8 mouse cellular contexts compared by ENCODE assay signal in genomic region chr7:97579976-97580842, GRCm38 (mm10). TPM values are rescaled to one million over a fixed set of nuclear protein-coding genes. Genes with fewer than 3 reads are reported as not detected.
DNase-seq lines count a peak whose midpoint lies in the region; ATAC-seq and TF ChIP-seq lines count a peak whose summit lies in the region.

No protein-coding gene starts in this region.

- peak; percentile 46 for ATAC-seq in embryonic facial prominence, embryonic 11.5 days (replicated peaks; ENCODE audit: insufficient number of reproducible peaks, low FRiP score, low TSS enrichment, low read depth)
- peak; percentile 4; the same call in 1 of the 2 replicates for ATAC-seq in limb, embryonic 13.5 days (ENCODE audit: low FRiP score, low read depth)
- ATAC-seq in midbrain, embryonic 14.5 days (ENCODE audit: low FRiP score, low TSS enrichment): peak; percentile 47

- no peaks in the 10 kb centered on the region for H3K36me3 ChIP-seq in embryonic facial prominence, embryonic 11.5 days (replicated peaks; ENCODE audit: control insufficient read depth, insufficient read depth, low read depth, low read length)
- H3K36me3 ChIP-seq in limb, embryonic 13.5 days: peaks cover 6% of the 10 kb centered on the region; the same call in 1 of the 2 replicates
- H3K36me3 ChIP-seq in midbrain, embryonic 14.5 days (ENCODE audit: control insufficient read depth, insufficient read depth, low read length): no peaks in the 10 kb centered on the region
- no peaks in the 10 kb centered on the region for H3K36me3 ChIP-seq in spleen, adult 2 months (ENCODE audit: control insufficient read depth, insufficient read depth, low read length)

- H3K4me2 ChIP-seq in embryonic facial prominence, embryonic 11.5 days (ENCODE audit: low read depth, low read length): peak overlapping the region; percentile 58
- peak overlapping the region; percentile 81 for H3K4me2 ChIP-seq in limb, embryonic 13.5 days (replicated peaks)
- peak overlapping the region; percentile 81 for H3K4me2 ChIP-seq in midbrain, embryonic 14.5 days (ENCODE audit: low read length)

- peak overlapping the region; percentile 100 for H3K4me3 ChIP-seq in embryonic facial prominence, embryonic 11.5 days (ENCODE audit: low read depth, low read length)
- peak overlapping the region; percentile 100 for H3K4me3 ChIP-seq in limb, embryonic 13.5 days
- H3K4me3 ChIP-seq in midbrain, embryonic 14.5 days (replicated peaks; ENCODE audit: low read depth, low read length): peak overlapping the region; percentile 100
- peak overlapping the region; percentile 83 for H3K4me3 ChIP-seq in spleen, adult 2 months (ENCODE audit: extremely low read depth, insufficient read depth, insufficient read length)

- H3K9ac ChIP-seq in embryonic facial prominence, embryonic 11.5 days (replicated peaks; ENCODE audit: low read length): peak overlapping the region; percentile 99
- H3K9ac ChIP-seq in limb, embryonic 13.5 days: peak overlapping the region; percentile 100
- H3K9ac ChIP-seq in midbrain, embryonic 14.5 days (replicated peaks; ENCODE audit: low read length): peak overlapping the region; percentile 98

- no peaks in the 10 kb centered on the region for H3K4me1 ChIP-seq in embryonic facial prominence, embryonic 11.5 days (ENCODE audit: control insufficient read depth, insufficient read depth, low read length)
- H3K4me1 ChIP-seq in limb, embryonic 13.5 days: peaks cover 23% of the 10 kb centered on the region
- H3K4me1 ChIP-seq in midbrain, embryonic 14.5 days (ENCODE audit: control insufficient read depth, insufficient read depth, low read length): peaks cover 10% of the 10 kb centered on the region; the same call in 1 of the 2 replicates
- no peaks in the 10 kb centered on the region; the same call in 1 of the 2 replicates for H3K4me1 ChIP-seq in spleen, adult 2 months (ENCODE audit: control insufficient read depth, insufficient read depth, insufficient read length)

- no peaks in the 10 kb centered on the region for H3K27me3 ChIP-seq in embryonic facial prominence, embryonic 11.5 days (ENCODE audit: control insufficient read depth, insufficient read depth, low read length)
- H3K27me3 ChIP-seq in limb, embryonic 13.5 days: no peaks in the 10 kb centered on the region
- no peaks in the 10 kb centered on the region for H3K27me3 ChIP-seq in midbrain, embryonic 14.5 days (ENCODE audit: control insufficient read depth, insufficient read depth, low read length)
- no peaks in the 10 kb centered on the region for H3K27me3 ChIP-seq in spleen, adult 2 months (ENCODE audit: control insufficient read depth, insufficient read depth, low read length)

- TF ChIP-seq CTCF in spleen, adult 2 months (IDR thresholded peaks at IDR 0.05; ENCODE audit: extremely low read depth, insufficient read depth, insufficient read length, insufficient replicate concordance): no peak

- peak overlapping the region; percentile 98 for H3K27ac ChIP-seq in embryonic facial prominence, embryonic 11.5 days (replicated peaks; ENCODE audit: low read depth, low read length)
- peak overlapping the region; percentile 99 for H3K27ac ChIP-seq in limb, embryonic 13.5 days
- H3K27ac ChIP-seq in midbrain, embryonic 14.5 days (replicated peaks; ENCODE audit: low read depth, low read length): peak overlapping the region; percentile 99
- H3K27ac ChIP-seq in spleen, adult 2 months (ENCODE audit: insufficient read depth, low read length): peak overlapping the region; percentile 94

- DNase-seq in 3134 (ENCODE audit: extremely low read depth, insufficient read length, low spot score): peak; percentile 55
- peak; percentile 40 to 60 for DNase-seq in adrenal gland, adult 18-20 months (ENCODE audit: low spot score in 2 of 2)
- peak; percentile 64 for DNase-seq in embryonic facial prominence, embryonic 11.5 days (ENCODE audit: low spot score)
- DNase-seq in heart, adult 11 months: peak; percentile 96
- DNase-seq in kidney, adult 18-20 months: peak; percentile 52
- DNase-seq in midbrain, embryonic 14.5 days: peak; percentile 70
- peak in 1 of 2 experiments; percentile 40 for DNase-seq in spleen, adult 2 months (ENCODE audit: low read depth in 1 of 2, low spot score in 2 of 2)

- H3K9me3 ChIP-seq in embryonic facial prominence, embryonic 11.5 days (replicated peaks; ENCODE audit: control insufficient read depth, low read length): no peaks in the 10 kb centered on the region
- H3K9me3 ChIP-seq in limb, embryonic 13.5 days: no peaks in the 10 kb centered on the region
- no peaks in the 10 kb centered on the region for H3K9me3 ChIP-seq in midbrain, embryonic 14.5 days (ENCODE audit: control insufficient read depth, low read length)

- 0% methylated on average over 52 of the region's 65 CpGs for WGBS in embryonic facial prominence, embryonic 11.5 days
- WGBS in limb, embryonic 13.5 days: under 1% methylated on average over 52 of the region's 65 CpGs
- WGBS in midbrain, embryonic 14.5 days: under 1% methylated on average over 65 of the region's 65 CpGs
- under 1% methylated on average over 61 of the region's 65 CpGs for WGBS in spleen, adult 2 months

- no peak for TF ChIP-seq POLR2A in spleen, adult 2 months (IDR thresholded peaks at IDR 0.05; ENCODE audit: low read depth, low read length)

RNA-seq across cellular contexts. Expression of gene Rsf1, which starts 0.5 kb away (rescaled TPM):
- total RNA-seq in adrenal gland, adult 18-20 months (2021): 10 to 100 TPM; 23.1 to 24.2 TPM
- 26.0 and 26.8 TPM in 2 replicates for polyA plus RNA-seq in embryonic facial prominence, embryonic 11.5 days (2014; fragmentation: Nextera tagmentation; extraction: Ambion mirVana)
- 31.1 and 32.1 TPM in 2 replicates for polyA plus RNA-seq in limb, embryonic 13.5 days (2015; fragmentation: Nextera tagmentation; extraction: Ambion mirVana)
- 28.1 and 35.1 TPM in 2 replicates for polyA plus RNA-seq in midbrain, embryonic 14.5 days (2014; fragmentation: Nextera tagmentation; extraction: Ambion mirVana)
- 1.7 and 1.8 TPM in 2 replicates for polyA plus RNA-seq in spleen, adult 2 months (2012; rRNA removed)

RNA-seq across cellular contexts. Expression of gene Aamdc, which starts 0.9 kb away (rescaled TPM):
- 10 to 100 TPM; 28.7 to 55.4 TPM for total RNA-seq in adrenal gland, adult 18-20 months (2021)
- 37.2 and 43.5 TPM in 2 replicates for polyA plus RNA-seq in embryonic facial prominence, embryonic 11.5 days (2014; fragmentation: Nextera tagmentation; extraction: Ambion mirVana)
- 82.3 and 86.6 TPM in 2 replicates for polyA plus RNA-seq in limb, embryonic 13.5 days (2015; fragmentation: Nextera tagmentation; extraction: Ambion mirVana)
- polyA plus RNA-seq in midbrain, embryonic 14.5 days (2014; fragmentation: Nextera tagmentation; extraction: Ambion mirVana): 42.2 and 55.6 TPM in 2 replicates
- polyA plus RNA-seq in spleen, adult 2 months (2012; rRNA removed): 5.0 and 8.7 TPM in 2 replicates
